Mouse (Mus musculus) cerebellum, adult 9-11 months (tissue): ENCODE data around the gene Med13l.

ENCODE experiments used
- DNase-seq: peaks from one replicate; pipeline ENCODE4 v3.0.0; 2022

Med13l gene

GRCm38 (mm10) chr5:118812421-118812820 lies 251.9 kb downstream of the Med13l start:
- DNase-seq, result no peak

GRCm38 (mm10) chr5:118812947-118813401 lies 252.5 kb downstream of the Med13l start:
- no peak for DNase-seq

GRCm38 (mm10) chr5:118814052-118814451 lies 253.6 kb downstream of the Med13l start:
- no peak for DNase-seq
